Mouse (Mus musculus) midbrain, embryonic 11.5 days (tissue): ENCODE results near the gene Nde1. TPM values are rescaled to one million over a fixed set of nuclear protein-coding genes. Genes with fewer than 3 reads are reported as not detected.

Experiments used
- ATAC-seq: fragments of 200-750 bp; cut with Nextera tagmentation; 2 replicates; pipeline ENCODE4 v1.8.0; 2017; ENCODE audit warnings: moderate TSS enrichment, moderate library complexity; ENCODE audit not compliant: low FRiP score
- DNase-seq: peaks from one replicate; pipeline ENCODE4 v3.0.0; 2015; ENCODE audit warnings: low spot score; ENCODE audit errors: missing footprints
- H3K27ac ChIP-seq: fragments of 300-500 bp; sonication (generic); 2 replicates; pipeline ENCODE4 v1.5.1; 2014; ENCODE audit warnings: low read depth, low read length
- H3K27me3 ChIP-seq: fragments of 300-500 bp; sonication (generic); 2 replicates; pipeline ENCODE4 v1.6.1; 2014; ENCODE audit warnings: mild to moderate bottlenecking, low read length, moderate library complexity, mixed read lengths; ENCODE audit not compliant: control insufficient read depth, insufficient read depth
- H3K36me3 ChIP-seq: fragments of 300-500 bp; sonication (generic); 2 replicates; pipeline ENCODE4 v1.6.1; 2014; ENCODE audit warnings: mild to moderate bottlenecking, low read length, moderate library complexity, mixed read lengths; ENCODE audit not compliant: control insufficient read depth, insufficient read depth
- H3K4me1 ChIP-seq: fragments of 300-500 bp; sonication (generic); 2 replicates; pipeline ENCODE4 v1.6.1; 2014; ENCODE audit warnings: low read length; ENCODE audit not compliant: control insufficient read depth, insufficient read depth
- H3K4me2 ChIP-seq: fragments of 300-500 bp; sonication (generic); 2 replicates; pipeline ENCODE4 v1.6.1; 2014; ENCODE audit warnings: mild to moderate bottlenecking, moderate library complexity
- H3K4me3 ChIP-seq: fragments of 300-500 bp; sonication (generic); 2 replicates; pipeline ENCODE4 v1.5.1; 2014; ENCODE audit warnings: low read depth, low read length
- H3K9ac ChIP-seq: fragments of 300-500 bp; sonication (generic); 2 replicates; pipeline ENCODE4 v1.6.1; 2014; ENCODE audit warnings: low read length
- H3K9me3 ChIP-seq: fragments of 300-500 bp; sonication (generic); 2 replicates; pipeline ENCODE4 v1.6.1; 2016; ENCODE audit warnings: low read length; ENCODE audit not compliant: control insufficient read depth
- WGBS: fragments of 180-500 bp; shearing (Covaris S2); extraction: QIAGEN DNeasy Blood & Tissue Kit; methylation state at CpG from one replicate; pipeline ENCODE4 v1.1.7; 2014; 5-methylcytosine and 5-hydroxymethylcytosine counted together
- polyA plus RNA-seq: library from polyadenylated mRNA; unstranded; fragments of >200 nt; fragmentation: Nextera tagmentation; extraction: Ambion mirVana; gene quantifications from 2 replicates; pipeline ENCODE4 v1.2.1, GENCODE M21; 2014

Nde1 gene
- polyA plus RNA-seq, 1 experiment from 2014 or later = 181 TPM

DNA sequence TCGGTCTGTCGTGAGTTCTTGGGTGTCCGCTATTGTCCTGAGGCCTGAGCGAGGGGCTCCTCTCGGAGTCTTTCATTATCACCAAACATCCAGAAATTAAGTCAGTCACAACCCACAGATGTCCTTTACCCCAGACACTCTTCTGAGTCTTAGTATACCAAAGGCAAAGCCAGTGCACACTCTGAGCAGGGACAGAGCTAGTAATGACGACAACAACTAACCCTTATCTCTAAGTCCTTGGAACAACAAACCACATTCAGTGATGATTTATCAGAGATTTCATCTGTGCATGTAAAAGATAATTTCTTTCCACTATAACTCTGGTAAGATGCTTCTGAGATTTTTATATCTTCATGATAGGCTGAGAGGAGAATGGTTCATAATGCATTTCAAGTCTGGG lies 6.8 kb upstream of the Nde1 start:
- no peak for ATAC-seq
- H3K9ac ChIP-seq = no peak overlapping the region
- WGBS = 91% methylated on average over 6 of the region's 6 CpGs

GRCm38 (mm10) chr16:14158536-14158935 lies 4.5 kb upstream of the Nde1 start:
- Histone ChIP-seq H3K27ac (peak overlapping the region; percentile 44; the same call in 1 of the 2 replicates), H3K4me1 (peaks cover 12% of the 10 kb centered on the region)
- WGBS = 13% methylated on average over 7 of the region's 7 CpGs

More for the DNA sequence above, 6.8 kb upstream of the Nde1 start:
- DNase-seq = no peak
- peaks cover 4% of the 10 kb centered on the region for H3K36me3 ChIP-seq
- no peak overlapping the region for H3K4me3 ChIP-seq
- H3K27me3 ChIP-seq = no peaks in the 10 kb centered on the region
- H3K27ac ChIP-seq = no peak overlapping the region
- no peak overlapping the region for H3K4me2 ChIP-seq
- no peaks in the 10 kb centered on the region for H3K9me3 ChIP-seq
- H3K4me1 ChIP-seq = peaks cover 9% of the 10 kb centered on the region

DNA sequence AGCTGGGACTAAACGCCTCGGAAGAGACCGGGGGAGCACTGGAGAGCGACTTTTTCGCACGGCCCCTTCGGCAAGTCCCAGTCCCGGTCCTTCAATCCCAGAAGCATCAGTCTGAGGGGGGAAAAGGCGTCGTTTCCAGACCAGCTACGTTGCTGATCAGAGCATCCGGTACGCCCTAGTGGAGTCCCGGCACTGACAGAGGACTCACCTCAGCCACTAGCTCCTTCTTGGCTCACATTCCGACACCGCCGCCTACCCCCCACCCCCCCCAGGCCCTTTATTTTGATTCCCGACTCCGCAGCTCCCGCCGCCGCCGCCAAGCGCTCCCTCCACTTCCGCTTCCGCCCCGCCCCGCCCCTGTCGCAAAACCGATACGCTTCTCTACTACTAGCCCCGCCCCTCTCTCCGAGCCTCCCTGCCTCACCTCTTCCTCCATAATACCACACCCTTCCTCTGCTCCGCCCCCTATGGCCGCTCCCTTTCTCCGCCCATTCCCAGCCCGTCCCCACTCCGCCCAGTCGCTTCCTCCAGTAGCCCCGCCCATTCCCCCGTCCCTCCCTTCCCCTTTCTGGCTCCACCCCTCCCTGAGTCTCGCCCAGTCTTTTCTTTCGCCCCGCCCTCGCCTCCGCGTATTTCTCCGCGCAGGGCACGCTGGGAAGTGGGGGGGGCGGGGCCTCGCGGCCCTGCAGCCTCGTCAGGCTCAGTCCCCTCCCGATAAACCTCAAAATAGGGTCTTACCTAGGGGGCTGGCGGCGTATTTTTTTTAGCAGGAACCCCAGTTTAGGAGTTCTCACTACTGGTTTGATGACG lies 3.9 kb upstream of the Nde1 start:
- Histone ChIP-seq H3K4me1 (peaks cover 13% of the 10 kb centered on the region), H3K4me2 (peak overlapping the region; percentile 78), H3K27me3 (no peaks in the 10 kb centered on the region), H3K4me3 (peak overlapping the region; percentile 71), H3K9ac (peak overlapping the region; percentile 82), H3K27ac (peak overlapping the region; percentile 93), H3K9me3 (no peaks in the 10 kb centered on the region), H3K36me3 (no peaks in the 10 kb centered on the region)
- ATAC-seq = peak; percentile 95
- under 1% methylated on average over 54 of the region's 58 CpGs for WGBS
- peak; percentile 100 for DNase-seq

More at GRCm38 (mm10) chr16:14158536-14158935, 4.5 kb upstream of the Nde1 start:
- ATAC-seq (no peak), DNase-seq (no peak)
- Histone ChIP-seq H3K9me3 (no peaks in the 10 kb centered on the region), H3K36me3 (no peaks in the 10 kb centered on the region), H3K4me2 (peak overlapping the region; percentile 78), H3K27me3 (no peaks in the 10 kb centered on the region), H3K9ac (peak overlapping the region; percentile 81), H3K4me3 (peak overlapping the region; percentile 71)

DNA sequence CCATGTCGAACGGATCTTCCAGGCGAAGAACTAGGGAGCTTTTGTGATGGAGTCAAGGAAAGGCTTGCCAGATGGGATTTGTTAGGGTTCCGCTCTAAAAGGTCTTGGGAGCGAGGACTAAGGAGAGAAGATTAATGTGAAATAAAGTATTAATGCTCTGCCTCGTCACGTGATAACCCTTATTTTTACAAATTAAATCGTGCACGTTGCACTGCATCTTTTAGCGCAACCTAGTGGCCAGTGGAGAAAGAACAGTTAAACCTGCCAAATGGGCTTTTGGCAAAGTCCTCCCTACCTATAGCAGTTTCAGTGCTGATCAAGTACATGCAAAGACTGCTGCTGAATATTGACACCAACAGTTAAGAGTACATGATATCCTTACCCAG lies 3.3 kb upstream of the Nde1 start:
- Histone ChIP-seq H3K27ac (peak overlapping the region; percentile 93), H3K4me1 (peaks cover 17% of the 10 kb centered on the region), H3K4me3 (peak overlapping the region; percentile 71), H3K9me3 (no peaks in the 10 kb centered on the region), H3K9ac (peak overlapping the region; percentile 82), H3K4me2 (peak overlapping the region; percentile 74), H3K27me3 (no peaks in the 10 kb centered on the region), H3K36me3 (no peaks in the 10 kb centered on the region)
- under 1% methylated on average over 10 of the region's 10 CpGs for WGBS
- peak; percentile 97 for DNase-seq
- peak; percentile 2; the same call in 1 of the 2 replicates for ATAC-seq

DNA sequence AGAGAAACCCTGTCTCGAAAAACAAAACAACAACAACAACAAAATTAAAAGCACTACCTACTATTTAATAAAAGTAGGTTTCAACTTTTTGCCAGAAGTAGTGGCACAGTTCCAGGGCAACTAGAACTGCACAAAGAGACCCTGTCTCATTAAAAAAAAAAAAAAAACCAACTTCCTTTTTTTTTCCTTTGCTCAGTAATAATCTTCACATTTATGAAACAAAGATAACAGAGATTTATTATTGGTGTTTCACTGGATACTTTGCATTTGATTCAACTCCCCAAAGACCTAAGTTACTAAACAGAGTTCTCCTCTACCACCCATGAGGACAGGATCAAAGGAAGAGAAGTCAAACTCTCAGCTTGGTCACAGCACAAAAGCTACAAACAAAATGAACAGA lies 2.1 kb upstream of the Nde1 start:
- Histone ChIP-seq H3K9me3 (no peaks in the 10 kb centered on the region), H3K27me3 (no peaks in the 10 kb centered on the region), H3K4me2 (no peak overlapping the region), H3K4me3 (no peak overlapping the region), H3K36me3 (no peaks in the 10 kb centered on the region), H3K4me1 (peaks cover 22% of the 10 kb centered on the region), H3K27ac (no peak overlapping the region), H3K9ac (no peak overlapping the region)
- 73% methylated on average over 1 of the region's 1 CpGs for WGBS
- DNase-seq (no peak), ATAC-seq (no peak)

DNA sequence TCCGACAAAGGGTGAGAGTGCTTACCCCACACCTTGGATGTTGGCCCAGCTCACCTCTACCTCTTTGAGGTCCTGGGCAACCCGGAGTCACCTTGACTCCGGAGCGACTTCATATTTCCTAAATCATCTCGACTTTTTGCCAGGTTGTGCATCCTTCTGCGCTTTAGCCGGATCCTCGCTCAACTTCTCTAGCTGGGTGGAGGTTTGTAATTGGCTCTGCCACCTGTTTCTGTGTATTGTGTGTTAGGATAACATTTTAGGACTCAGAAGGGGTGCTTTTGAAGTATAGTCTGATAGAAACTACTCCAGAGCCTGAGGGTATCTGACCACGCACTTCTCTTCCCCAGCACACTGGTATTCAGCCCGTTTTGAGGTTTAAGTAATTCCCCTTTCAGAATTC lies 656 bp downstream of the Nde1 start:
- WGBS = 3% methylated on average over 10 of the region's 10 CpGs
- Histone ChIP-seq H3K36me3 (peaks cover 1% of the 10 kb centered on the region; the same call in 1 of the 2 replicates), H3K27ac (no peak overlapping the region), H3K27me3 (no peaks in the 10 kb centered on the region), H3K9me3 (no peaks in the 10 kb centered on the region), H3K4me3 (peak overlapping the region; percentile 77), H3K9ac (peak overlapping the region; percentile 94), H3K4me1 (peaks cover 13% of the 10 kb centered on the region), H3K4me2 (peak overlapping the region; percentile 69)
- ATAC-seq (no peak), DNase-seq (peak; percentile 92)

GRCm38 (mm10) chr16:14166490-14166889 lies 3.4 kb downstream of the Nde1 start:
- Histone ChIP-seq H3K36me3 (peaks cover 18% of the 10 kb centered on the region), H3K4me3 (no peak overlapping the region)
- ATAC-seq = no peak

GRCm38 (mm10) chr16:14169706-14170105 lies 6.6 kb downstream of the Nde1 start:
- H3K9ac ChIP-seq = no peak overlapping the region
- peaks cover 43% of the 10 kb centered on the region for H3K36me3 ChIP-seq
- DNase-seq (no peak), ATAC-seq (no peak)
- H3K4me2 ChIP-seq = no peak overlapping the region
- H3K4me1 ChIP-seq = peaks cover 5% of the 10 kb centered on the region; the same call in 1 of the 2 replicates
- H3K27me3 ChIP-seq = no peaks in the 10 kb centered on the region
- no peak overlapping the region for H3K27ac ChIP-seq
- no peaks in the 10 kb centered on the region for H3K9me3 ChIP-seq
- H3K4me3 ChIP-seq = no peak overlapping the region
- 88% methylated on average over 1 of the region's 1 CpGs for WGBS

More at GRCm38 (mm10) chr16:14166490-14166889, 3.4 kb downstream of the Nde1 start:
- DNase-seq = no peak
- no peaks in the 10 kb centered on the region for H3K27me3 ChIP-seq
- no peak overlapping the region for H3K27ac ChIP-seq
- H3K9me3 ChIP-seq = no peaks in the 10 kb centered on the region
- H3K9ac ChIP-seq = no peak overlapping the region
- peaks cover 13% of the 10 kb centered on the region for H3K4me1 ChIP-seq
- H3K4me2 ChIP-seq = no peak overlapping the region
- 93% methylated on average over 4 of the region's 4 CpGs for WGBS

- Histone ChIP-seq H3K4me3 (no peak overlapping the region), H3K36me3 (peaks cover 36% of the 10 kb centered on the region), H3K4me2 (no peak overlapping the region), H3K9ac (no peak overlapping the region), H3K9me3 (no peaks in the 10 kb centered on the region), H3K27me3 (no peaks in the 10 kb centered on the region), H3K27ac (no peak overlapping the region), H3K4me1 (no peaks in the 10 kb centered on the region)
- DNase-seq (no peak), ATAC-seq (no peak)
- 68% methylated on average over 3 of the region's 3 CpGs for WGBS
Measured at GRCm38 (mm10) chr16:14178041-14178440, 15.0 kb downstream of the Nde1 start.
